Mouse (Mus musculus) bone marrow macrophage, adult 2 months (primary cell): ENCODE measurements around the gene Pcsk5. TPM values are rescaled to one million over a fixed set of nuclear protein-coding genes. Genes with fewer than 3 reads are reported as not detected.

Experiments used
- H3K27ac ChIP-seq: 2 replicates; pipeline ENCODE4 v1.5.1; 2012; ENCODE audit warnings: low read depth, low read length; ENCODE audit not compliant: insufficient read depth
- H3K4me1 ChIP-seq: 2 replicates; pipeline ENCODE4 v1.6.1; 2012; ENCODE audit warnings: low read length; ENCODE audit not compliant: control insufficient read depth, insufficient read depth
- H3K4me3 ChIP-seq: 2 replicates; pipeline ENCODE4 v1.5.1; 2012; ENCODE audit warnings: mild to moderate bottlenecking, low read length, moderate library complexity; ENCODE audit not compliant: insufficient read depth
- CTCF ChIP-seq: IDR thresholded peaks from 2 replicates; pipeline ENCODE4 v1.5.1; 2012; ENCODE audit warnings: low read depth, mild to moderate bottlenecking, low read length, moderate library complexity
- POLR2A ChIP-seq: IDR thresholded peaks from 2 replicates; pipeline ENCODE4 v1.6.1; 2012; ENCODE audit warnings: mild to moderate bottlenecking, low read depth, low read length, borderline replicate concordance
- polyA plus RNA-seq: library from polyadenylated mRNA; stranded (reverse); fragments of >200 nt; gene quantifications from 2 replicates; pipeline ENCODE4 v1.2.4, GENCODE M21; 2012; ENCODE audit not compliant: missing spikeins, insufficient read depth, insufficient read length

The Pcsk5 gene
- polyA plus RNA-seq, 1 experiment = not detected

DNA sequence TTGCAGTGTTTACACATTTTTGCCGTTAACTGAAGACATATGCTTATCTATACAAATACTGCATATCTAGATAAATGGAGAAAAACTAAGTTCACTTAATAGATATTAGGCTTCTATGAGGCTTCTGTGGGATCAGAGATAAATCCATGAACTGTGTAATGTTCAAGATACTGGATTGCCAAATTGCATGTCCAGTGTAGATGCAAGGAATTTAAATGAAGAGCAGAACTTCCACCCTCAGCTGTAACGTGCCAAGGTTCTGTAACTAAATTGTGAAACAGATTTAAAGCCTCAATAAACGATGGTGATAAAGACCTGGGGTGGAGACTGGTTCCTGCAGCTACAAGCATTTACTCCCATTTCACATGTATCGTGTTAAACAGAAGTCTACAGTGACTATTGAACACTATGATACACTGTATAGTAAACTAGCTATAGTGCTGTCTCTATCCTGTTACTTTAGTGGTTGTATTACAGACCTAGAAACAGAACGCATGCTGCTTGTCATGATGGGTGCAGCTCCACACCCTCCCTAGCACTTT is 23.9 kb downstream of the Pcsk5 start:
- TF ChIP-seq POLR2A (no peak), CTCF (no peak)
- H3K4me3 ChIP-seq = no peak overlapping the region
- no peak overlapping the region for H3K27ac ChIP-seq
- no peaks in the 10 kb centered on the region for H3K4me1 ChIP-seq

DNA sequence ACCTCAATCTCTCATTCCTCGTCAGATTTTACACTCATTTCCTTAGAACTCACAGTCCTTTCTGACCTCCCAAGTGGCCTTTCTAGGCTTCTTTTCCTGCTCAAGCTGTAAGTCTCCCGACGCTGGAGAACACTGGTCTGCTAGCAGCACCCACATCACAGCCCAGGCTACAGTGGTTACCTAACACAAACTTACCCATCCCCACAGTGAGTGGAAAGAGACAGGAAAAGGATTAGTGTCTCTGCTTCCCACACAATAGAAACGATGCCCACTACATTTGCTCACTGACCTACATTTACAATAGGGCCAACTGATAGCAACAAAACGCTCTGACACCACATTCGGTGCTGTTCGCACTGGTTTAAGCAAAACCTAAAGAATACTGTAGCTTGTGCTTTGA is 24.8 kb downstream of the Pcsk5 start:
- H3K4me3 ChIP-seq = no peak overlapping the region
- TF ChIP-seq CTCF = no peak
- H3K27ac ChIP-seq = no peak overlapping the region
- no peaks in the 10 kb centered on the region for H3K4me1 ChIP-seq

DNA sequence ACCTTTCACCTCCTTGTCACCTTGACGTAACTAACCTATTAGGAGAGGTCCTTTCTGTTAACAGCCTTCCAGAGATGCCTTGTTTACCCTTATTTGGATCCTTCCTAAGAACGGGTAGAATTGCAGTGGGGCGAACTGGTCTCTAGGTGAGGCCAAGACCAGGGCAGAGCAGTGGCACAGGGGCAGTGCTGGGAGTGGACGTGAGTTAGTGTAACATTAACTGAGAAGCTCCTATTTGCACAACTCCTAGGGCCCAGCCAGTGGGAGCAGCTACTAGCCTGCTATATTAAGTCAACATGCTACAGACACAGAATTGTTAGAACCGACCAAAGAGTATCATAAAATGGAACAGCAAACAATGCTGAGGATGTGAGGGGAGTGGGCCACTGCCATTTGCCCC is 30.8 kb downstream of the Pcsk5 start:
- H3K4me3 ChIP-seq = no peak overlapping the region
- H3K27ac ChIP-seq = no peak overlapping the region
- no peaks in the 10 kb centered on the region for H3K4me1 ChIP-seq
- TF ChIP-seq CTCF (no peak), POLR2A (no peak)

DNA sequence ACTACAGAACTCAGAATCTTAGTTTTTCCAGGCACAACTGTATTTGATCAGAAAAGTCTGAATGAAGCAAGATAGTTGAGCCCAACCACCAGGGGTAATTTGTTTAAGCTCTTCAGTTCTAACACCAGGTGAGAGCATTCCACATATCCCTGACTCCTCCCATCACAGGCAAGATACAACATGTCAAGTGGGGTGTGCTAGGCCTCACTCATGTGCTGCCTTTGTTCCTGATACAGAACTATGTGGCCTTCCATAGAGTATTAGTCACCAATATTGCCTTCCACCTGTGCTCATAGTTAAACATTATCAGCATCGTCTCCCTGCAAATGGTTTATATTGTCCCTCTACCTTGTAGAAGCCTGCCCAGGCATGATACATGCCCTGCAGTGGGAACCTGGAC is 36.6 kb downstream of the Pcsk5 start:
- Histone ChIP-seq H3K27ac (no peak overlapping the region), H3K4me3 (no peak overlapping the region), H3K4me1 (no peaks in the 10 kb centered on the region)
- TF ChIP-seq POLR2A (no peak), CTCF (no peak)

DNA sequence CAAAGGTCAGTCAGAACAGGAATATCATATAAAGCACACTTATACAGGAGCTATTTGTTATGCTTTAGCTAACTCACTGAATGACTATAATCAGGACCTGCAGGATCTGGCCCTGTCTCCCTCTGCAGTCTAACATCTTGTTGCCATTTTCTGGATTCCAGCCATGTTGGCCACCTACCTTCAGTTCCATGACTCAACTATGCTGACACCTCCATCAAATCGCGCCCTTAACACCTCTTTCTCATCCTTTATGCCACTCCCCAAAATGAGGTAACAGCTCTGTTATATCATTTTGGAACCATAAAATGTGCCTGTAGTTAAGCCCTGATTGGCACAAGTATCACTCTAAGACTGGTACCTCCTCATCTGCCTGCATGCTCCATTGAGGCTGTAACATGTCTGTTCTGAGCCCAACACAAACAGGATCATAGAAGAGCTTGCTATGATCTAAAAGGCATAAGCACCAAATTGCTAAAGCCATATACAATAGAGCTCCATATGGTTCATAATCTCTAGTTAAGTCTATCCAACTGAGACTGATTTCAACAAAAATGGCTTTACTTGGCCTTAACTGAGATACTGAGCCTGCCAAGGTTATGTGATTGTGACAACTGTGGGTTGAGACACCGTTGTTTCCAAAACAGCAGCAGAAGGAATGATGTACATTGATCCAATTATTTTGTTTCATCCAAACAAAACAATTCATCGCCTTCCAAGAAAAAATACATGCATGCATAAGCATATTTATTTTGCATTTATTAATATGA is 37.8 kb downstream of the Pcsk5 start:
- Histone ChIP-seq H3K27ac (no peak overlapping the region), H3K4me3 (no peak overlapping the region), H3K4me1 (no peaks in the 10 kb centered on the region)
- TF ChIP-seq POLR2A (no peak), CTCF (no peak)

DNA sequence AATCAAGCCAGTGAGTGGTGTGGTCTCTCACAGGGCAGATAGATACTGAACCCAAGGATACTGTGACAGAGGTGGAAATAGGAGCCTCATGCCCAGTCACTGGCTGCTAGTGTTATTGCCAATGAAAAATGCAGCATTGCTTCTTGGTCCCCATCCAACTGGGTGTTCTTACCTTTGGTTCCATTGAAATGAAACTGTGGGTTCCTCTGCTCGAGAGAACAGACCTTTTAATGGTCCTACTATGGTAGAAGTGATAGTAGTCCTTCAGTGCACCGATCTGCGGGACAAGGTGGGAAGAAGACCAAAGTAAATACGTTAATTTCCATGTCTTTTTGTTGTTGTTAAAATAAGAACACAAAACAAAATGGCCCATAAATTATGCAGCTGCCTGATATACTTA is 44.0 kb downstream of the Pcsk5 start:
- H3K27ac ChIP-seq = no peak overlapping the region
- no peak overlapping the region for H3K4me3 ChIP-seq
- TF ChIP-seq POLR2A (no peak), CTCF (no peak)

DNA sequence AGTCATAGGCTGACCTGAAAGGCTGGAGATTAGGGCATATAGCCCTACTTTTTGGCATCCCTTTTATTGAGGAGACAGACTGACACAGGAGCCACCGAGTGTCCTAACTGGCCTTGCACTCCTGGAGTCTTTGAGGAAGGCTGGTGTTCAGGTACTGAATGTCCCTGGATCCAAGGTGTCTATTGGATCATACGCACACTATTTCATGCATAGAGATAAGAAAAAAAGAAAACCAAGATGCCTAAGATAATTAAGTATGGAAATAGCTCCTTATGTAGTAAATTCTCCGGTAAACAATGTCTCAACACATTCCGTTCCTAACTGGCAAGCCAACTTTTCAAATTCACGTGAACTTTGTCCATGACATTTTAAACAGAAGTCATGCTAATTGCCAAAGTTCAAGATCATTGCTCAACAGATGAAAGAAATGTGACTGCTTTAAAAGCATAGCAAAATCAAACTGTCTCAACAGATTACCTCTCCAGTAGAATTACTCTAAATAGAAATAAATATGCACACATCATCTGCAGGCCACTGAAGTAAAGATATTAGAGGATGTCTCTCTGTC is 45.9 kb downstream of the Pcsk5 start:
- H3K4me3 ChIP-seq = no peak overlapping the region
- H3K4me1 ChIP-seq = no peaks in the 10 kb centered on the region
- H3K27ac ChIP-seq = no peak overlapping the region
- TF ChIP-seq CTCF = no peak
- no peak for TF ChIP-seq POLR2A

More for the DNA sequence above, 44.0 kb downstream of the Pcsk5 start:
- no peaks in the 10 kb centered on the region for H3K4me1 ChIP-seq

DNA sequence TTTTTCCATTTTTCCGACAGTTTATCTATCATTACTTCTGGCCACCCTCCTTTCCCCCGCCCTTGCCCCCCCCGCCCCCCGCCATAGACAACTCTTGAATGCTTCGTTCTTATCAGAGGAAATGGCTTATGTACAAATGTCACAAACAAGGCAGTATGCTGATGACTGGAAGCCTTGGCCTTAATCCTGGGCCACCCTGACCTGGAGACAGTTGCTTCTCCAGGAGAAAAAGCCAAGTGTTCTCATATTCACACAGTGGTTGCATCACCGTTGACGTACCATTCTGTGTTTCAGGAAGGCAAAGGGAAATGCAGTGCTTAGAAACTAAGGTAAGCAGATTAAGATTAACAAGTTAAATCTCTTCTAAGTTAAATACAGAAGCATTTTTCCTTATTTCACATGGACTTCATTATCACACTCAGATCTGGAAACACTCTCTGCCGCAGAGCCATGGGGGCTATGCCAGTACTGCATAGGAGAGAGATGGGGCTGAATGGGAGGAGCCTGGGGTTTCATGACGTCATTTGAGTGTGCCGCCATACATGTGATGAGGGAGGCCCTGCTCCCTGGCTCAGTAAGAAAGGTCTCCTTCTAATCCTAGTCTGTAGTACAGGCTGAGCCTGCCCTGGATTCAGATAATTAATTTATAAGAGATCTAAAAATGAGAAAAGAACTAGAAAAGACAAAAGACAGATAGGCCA is 48.7 kb downstream of the Pcsk5 start:
- Histone ChIP-seq H3K27ac (no peak overlapping the region), H3K4me3 (no peak overlapping the region), H3K4me1 (no peaks in the 10 kb centered on the region)
- TF ChIP-seq CTCF (no peak), POLR2A (no peak)

DNA sequence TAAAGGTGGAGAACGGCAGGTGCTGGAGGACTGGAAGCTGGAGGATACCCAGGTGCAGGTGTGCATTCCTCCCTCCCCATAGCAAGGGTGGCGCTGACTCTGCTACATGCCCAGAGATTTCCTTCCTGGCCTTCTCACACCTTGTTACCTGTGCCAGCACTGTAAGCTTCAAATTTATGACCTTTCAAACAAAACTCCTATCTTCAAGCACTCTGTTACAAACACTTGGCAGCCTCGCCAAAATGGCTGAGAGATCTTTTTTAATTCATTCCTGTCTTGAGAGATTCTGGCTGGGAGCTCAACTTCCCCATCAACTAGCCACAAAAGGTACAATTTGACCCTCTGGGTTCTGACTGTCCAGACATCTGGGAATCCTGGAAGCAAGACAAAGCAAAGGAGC is 50.7 kb downstream of the Pcsk5 start:
- no peaks in the 10 kb centered on the region for H3K4me1 ChIP-seq
- no peak overlapping the region for H3K27ac ChIP-seq
- no peak overlapping the region for H3K4me3 ChIP-seq
- TF ChIP-seq CTCF (no peak), POLR2A (no peak)
